Mouse (Mus musculus): ENCODE results near the gene Magi1. TPM values are rescaled to one million over a fixed set of nuclear protein-coding genes. Genes with fewer than 3 reads are reported as not detected.

The Magi1 gene
- polyA plus RNA-seq, 1 experiment from 2014 or later: 9.2 TPM

GRCm38 (mm10) chr6:93892922-93893321 lies 390.8 kb downstream of the Magi1 start:
- Histone ChIP-seq H3K4me2 (no peak overlapping the region), H3K27ac (ENCODE audit: low read depth, low read length) (no peak overlapping the region), H3K36me3 (ENCODE audit: control insufficient read depth, insufficient read depth, low read length) (no peaks in the 10 kb centered on the region), H3K9me3 (replicated peaks; ENCODE audit: control insufficient read depth, low read length) (no peaks in the 10 kb centered on the region), H3K27me3 (ENCODE audit: control insufficient read depth, insufficient read depth, low read length) (no peaks in the 10 kb centered on the region), H3K9ac (ENCODE audit: low read depth, low read length) (no peak overlapping the region), H3K4me1 (ENCODE audit: control insufficient read depth, insufficient read depth, low read length) (peaks cover 2% of the 10 kb centered on the region; the same call in 1 of the 2 replicates), H3K4me3 (ENCODE audit: low read depth, low read length) (no peak overlapping the region)
- 40% methylated on average over 5 of the region's 5 CpGs for WGBS (ENCODE audit: insufficient replicate concordance)
- ATAC-seq (replicated peaks; ENCODE audit: insufficient number of reproducible peaks, low FRiP score, low TSS enrichment): no peak

- no peak for ATAC-seq (replicated peaks; ENCODE audit: insufficient number of reproducible peaks, low FRiP score, low TSS enrichment)
- no peak overlapping the region for H3K27ac ChIP-seq (ENCODE audit: low read depth, low read length)
- H3K4me3 ChIP-seq (ENCODE audit: low read depth, low read length): no peak overlapping the region
- no peaks in the 10 kb centered on the region for H3K9me3 ChIP-seq (replicated peaks; ENCODE audit: control insufficient read depth, low read length)
- no peak overlapping the region for H3K9ac ChIP-seq (ENCODE audit: low read depth, low read length)
- no peak overlapping the region for H3K4me2 ChIP-seq
- 91% methylated on average over 3 of the region's 3 CpGs for WGBS (ENCODE audit: insufficient replicate concordance)
- H3K4me1 ChIP-seq (ENCODE audit: control insufficient read depth, insufficient read depth, low read length): peaks cover 2% of the 10 kb centered on the region; the same call in 1 of the 2 replicates
- no peaks in the 10 kb centered on the region for H3K36me3 ChIP-seq (ENCODE audit: control insufficient read depth, insufficient read depth, low read length)
- no peaks in the 10 kb centered on the region for H3K27me3 ChIP-seq (ENCODE audit: control insufficient read depth, insufficient read depth, low read length)
Observed at GRCm38 (mm10) chr6:93890011-93890410, 393.7 kb downstream of the Magi1 start.

- H3K27ac ChIP-seq (ENCODE audit: low read depth, low read length): no peak overlapping the region
- no peak overlapping the region for H3K9ac ChIP-seq (ENCODE audit: low read depth, low read length)
- H3K36me3 ChIP-seq (ENCODE audit: control insufficient read depth, insufficient read depth, low read length): no peaks in the 10 kb centered on the region
- 75% methylated on average over 4 of the region's 4 CpGs for WGBS (ENCODE audit: insufficient replicate concordance)
- H3K4me1 ChIP-seq (ENCODE audit: control insufficient read depth, insufficient read depth, low read length): no peaks in the 10 kb centered on the region
- H3K4me3 ChIP-seq (ENCODE audit: low read depth, low read length): no peak overlapping the region
- no peak for ATAC-seq (replicated peaks; ENCODE audit: insufficient number of reproducible peaks, low FRiP score, low TSS enrichment)
- H3K9me3 ChIP-seq (replicated peaks; ENCODE audit: control insufficient read depth, low read length): no peaks in the 10 kb centered on the region
- no peak overlapping the region for H3K4me2 ChIP-seq
- H3K27me3 ChIP-seq (ENCODE audit: control insufficient read depth, insufficient read depth, low read length): no peaks in the 10 kb centered on the region
Observed at GRCm38 (mm10) chr6:93877337-93877736, 406.4 kb downstream of the Magi1 start.

DNA sequence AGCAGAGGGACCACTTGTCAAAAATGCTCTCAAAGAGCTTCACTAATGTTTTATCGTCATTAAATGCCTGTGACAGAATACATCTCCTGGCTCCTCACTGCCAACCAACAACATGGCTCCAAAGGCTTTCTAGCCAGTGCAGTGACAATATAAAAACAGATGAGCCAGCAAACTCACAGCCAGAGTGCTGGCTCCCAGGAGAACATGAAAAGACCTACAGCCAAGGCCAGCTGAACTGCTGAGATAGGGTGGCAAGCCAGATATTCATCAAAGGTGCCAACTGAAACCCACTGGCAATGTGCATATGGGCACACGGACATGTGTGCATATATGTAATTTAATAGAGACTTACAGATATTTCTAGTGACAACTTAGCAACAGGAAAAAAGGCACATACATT lies 408.8 kb downstream of the Magi1 start:
- Histone ChIP-seq H3K9me3 (replicated peaks; ENCODE audit: control insufficient read depth, low read length) (no peaks in the 10 kb centered on the region), H3K4me1 (ENCODE audit: control insufficient read depth, insufficient read depth, low read length) (no peaks in the 10 kb centered on the region), H3K27me3 (ENCODE audit: control insufficient read depth, insufficient read depth, low read length) (no peaks in the 10 kb centered on the region), H3K4me2 (no peak overlapping the region), H3K27ac (ENCODE audit: low read depth, low read length) (no peak overlapping the region), H3K9ac (ENCODE audit: low read depth, low read length) (no peak overlapping the region), H3K4me3 (ENCODE audit: low read depth, low read length) (no peak overlapping the region), H3K36me3 (ENCODE audit: control insufficient read depth, insufficient read depth, low read length) (no peaks in the 10 kb centered on the region)
- WGBS (ENCODE audit: insufficient replicate concordance): 84% methylated on average over 2 of the region's 2 CpGs
- ATAC-seq (replicated peaks; ENCODE audit: insufficient number of reproducible peaks, low FRiP score, low TSS enrichment): no peak

DNA sequence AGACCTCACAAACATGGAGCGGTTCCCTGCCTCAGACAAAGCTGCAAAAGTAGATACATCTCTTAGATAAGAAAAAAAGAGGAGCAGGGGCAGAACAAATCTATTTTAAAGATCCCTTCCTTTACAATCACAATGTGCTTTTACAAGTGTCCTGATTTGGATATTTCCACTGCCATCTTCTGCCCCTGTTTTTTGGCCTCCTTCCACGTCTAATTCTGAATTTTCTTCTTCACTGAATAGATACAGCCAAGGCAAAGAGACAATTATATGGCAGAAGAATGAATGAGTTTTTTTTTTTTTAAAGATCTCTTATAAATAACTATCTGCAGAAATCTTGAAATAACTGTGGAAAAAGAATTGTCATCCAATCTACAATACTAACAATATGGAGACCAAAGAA lies 409.3 kb downstream of the Magi1 start:
- Histone ChIP-seq H3K9ac (ENCODE audit: low read depth, low read length) (no peak overlapping the region), H3K27ac (ENCODE audit: low read depth, low read length) (no peak overlapping the region), H3K27me3 (ENCODE audit: control insufficient read depth, insufficient read depth, low read length) (no peaks in the 10 kb centered on the region), H3K9me3 (replicated peaks; ENCODE audit: control insufficient read depth, low read length) (no peaks in the 10 kb centered on the region), H3K4me3 (ENCODE audit: low read depth, low read length) (no peak overlapping the region), H3K4me2 (no peak overlapping the region), H3K4me1 (ENCODE audit: control insufficient read depth, insufficient read depth, low read length) (no peaks in the 10 kb centered on the region), H3K36me3 (ENCODE audit: control insufficient read depth, insufficient read depth, low read length) (no peaks in the 10 kb centered on the region)
- ATAC-seq (replicated peaks; ENCODE audit: insufficient number of reproducible peaks, low FRiP score, low TSS enrichment): no peak
- 85% methylated on average over 2 of the region's 2 CpGs for WGBS (ENCODE audit: insufficient replicate concordance)

DNA sequence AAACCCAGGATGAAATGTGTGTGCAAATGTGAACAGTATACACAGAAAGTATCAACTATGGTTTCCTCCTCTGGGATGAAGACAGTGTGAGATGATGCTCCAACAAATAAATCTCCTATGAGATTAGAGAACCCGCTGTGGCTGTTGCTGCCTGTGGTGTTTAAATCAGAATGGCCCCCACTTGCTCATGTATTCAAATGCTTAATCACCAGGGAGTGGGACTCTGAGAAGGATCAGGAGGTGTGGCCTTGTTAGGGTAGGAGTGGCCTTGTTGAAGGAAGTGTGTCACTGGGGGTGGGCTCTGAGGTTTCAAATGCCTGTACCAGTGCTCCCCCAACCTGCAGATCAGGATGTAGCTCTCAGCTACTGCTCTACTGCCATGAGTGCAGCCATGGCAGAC lies 410.2 kb downstream of the Magi1 start:
- Histone ChIP-seq H3K9me3 (replicated peaks; ENCODE audit: control insufficient read depth, low read length) (no peaks in the 10 kb centered on the region), H3K4me3 (ENCODE audit: low read depth, low read length) (no peak overlapping the region), H3K4me1 (ENCODE audit: control insufficient read depth, insufficient read depth, low read length) (no peaks in the 10 kb centered on the region), H3K9ac (ENCODE audit: low read depth, low read length) (no peak overlapping the region), H3K27me3 (ENCODE audit: control insufficient read depth, insufficient read depth, low read length) (no peaks in the 10 kb centered on the region), H3K4me2 (no peak overlapping the region), H3K27ac (ENCODE audit: low read depth, low read length) (no peak overlapping the region), H3K36me3 (ENCODE audit: control insufficient read depth, insufficient read depth, low read length) (no peaks in the 10 kb centered on the region)
- no peak for ATAC-seq (replicated peaks; ENCODE audit: insufficient number of reproducible peaks, low FRiP score, low TSS enrichment)
- WGBS (ENCODE audit: insufficient replicate concordance): 44% methylated on average over 1 of the region's 1 CpGs

GRCm38 (mm10) chr6:93871516-93871915 lies 412.2 kb downstream of the Magi1 start:
- no peaks in the 10 kb centered on the region for H3K36me3 ChIP-seq (ENCODE audit: control insufficient read depth, insufficient read depth, low read length)
- no peak for ATAC-seq (replicated peaks; ENCODE audit: insufficient number of reproducible peaks, low FRiP score, low TSS enrichment)
- H3K27ac ChIP-seq (ENCODE audit: low read depth, low read length): no peak overlapping the region
- no peak overlapping the region for H3K4me3 ChIP-seq (ENCODE audit: low read depth, low read length)
- H3K4me2 ChIP-seq: no peak overlapping the region
- no peaks in the 10 kb centered on the region for H3K4me1 ChIP-seq (ENCODE audit: control insufficient read depth, insufficient read depth, low read length)
- no peak overlapping the region for H3K9ac ChIP-seq (ENCODE audit: low read depth, low read length)
- WGBS (ENCODE audit: insufficient replicate concordance): 69% methylated on average over 4 of the region's 4 CpGs
- no peaks in the 10 kb centered on the region for H3K27me3 ChIP-seq (ENCODE audit: control insufficient read depth, insufficient read depth, low read length)
- H3K9me3 ChIP-seq (replicated peaks; ENCODE audit: control insufficient read depth, low read length): no peaks in the 10 kb centered on the region

- 58% methylated on average over 5 of the region's 5 CpGs for WGBS (ENCODE audit: insufficient replicate concordance)
- ATAC-seq (replicated peaks; ENCODE audit: insufficient number of reproducible peaks, low FRiP score, low TSS enrichment): no peak
- H3K27me3 ChIP-seq (ENCODE audit: control insufficient read depth, insufficient read depth, low read length): no peaks in the 10 kb centered on the region
Observed at GRCm38 (mm10) chr6:93870023-93870422, 413.7 kb downstream of the Magi1 start.

GRCm38 (mm10) chr6:93862263-93862662 lies 421.5 kb downstream of the Magi1 start:
- ATAC-seq (replicated peaks; ENCODE audit: insufficient number of reproducible peaks, low FRiP score, low TSS enrichment): no peak

More at GRCm38 (mm10) chr6:93870023-93870422, 413.7 kb downstream of the Magi1 start:
- Histone ChIP-seq H3K9ac (ENCODE audit: low read depth, low read length) (no peak overlapping the region), H3K4me3 (ENCODE audit: low read depth, low read length) (no peak overlapping the region), H3K4me2 (no peak overlapping the region), H3K4me1 (ENCODE audit: control insufficient read depth, insufficient read depth, low read length) (no peaks in the 10 kb centered on the region), H3K36me3 (ENCODE audit: control insufficient read depth, insufficient read depth, low read length) (no peaks in the 10 kb centered on the region), H3K9me3 (replicated peaks; ENCODE audit: control insufficient read depth, low read length) (no peaks in the 10 kb centered on the region), H3K27ac (ENCODE audit: low read depth, low read length) (no peak overlapping the region)

More at GRCm38 (mm10) chr6:93862263-93862662, 421.5 kb downstream of the Magi1 start:
- H3K27me3 ChIP-seq (ENCODE audit: control insufficient read depth, insufficient read depth, low read length): no peaks in the 10 kb centered on the region
- no peaks in the 10 kb centered on the region for H3K36me3 ChIP-seq (ENCODE audit: control insufficient read depth, insufficient read depth, low read length)
- H3K4me3 ChIP-seq (ENCODE audit: low read depth, low read length): no peak overlapping the region
- no peaks in the 10 kb centered on the region for H3K9me3 ChIP-seq (replicated peaks; ENCODE audit: control insufficient read depth, low read length)
- H3K4me2 ChIP-seq: no peak overlapping the region
- peaks cover 1% of the 10 kb centered on the region; the same call in 1 of the 2 replicates for H3K4me1 ChIP-seq (ENCODE audit: control insufficient read depth, insufficient read depth, low read length)
- H3K27ac ChIP-seq (ENCODE audit: low read depth, low read length): no peak overlapping the region
- H3K9ac ChIP-seq (ENCODE audit: low read depth, low read length): no peak overlapping the region
- 88% methylated on average over 5 of the region's 5 CpGs for WGBS (ENCODE audit: insufficient replicate concordance)
